Mouse (Mus musculus): ENCODE data around the gene Dchs1. TPM values are rescaled to one million over a fixed set of nuclear protein-coding genes. Genes with fewer than 3 reads are reported as not detected.

The Dchs1 gene
- 8.7 and 9.4 TPM in 2 replicates for polyA plus RNA-seq (2016; fragmentation: Nextera tagmentation; extraction: Ambion mirVana)

DNA sequence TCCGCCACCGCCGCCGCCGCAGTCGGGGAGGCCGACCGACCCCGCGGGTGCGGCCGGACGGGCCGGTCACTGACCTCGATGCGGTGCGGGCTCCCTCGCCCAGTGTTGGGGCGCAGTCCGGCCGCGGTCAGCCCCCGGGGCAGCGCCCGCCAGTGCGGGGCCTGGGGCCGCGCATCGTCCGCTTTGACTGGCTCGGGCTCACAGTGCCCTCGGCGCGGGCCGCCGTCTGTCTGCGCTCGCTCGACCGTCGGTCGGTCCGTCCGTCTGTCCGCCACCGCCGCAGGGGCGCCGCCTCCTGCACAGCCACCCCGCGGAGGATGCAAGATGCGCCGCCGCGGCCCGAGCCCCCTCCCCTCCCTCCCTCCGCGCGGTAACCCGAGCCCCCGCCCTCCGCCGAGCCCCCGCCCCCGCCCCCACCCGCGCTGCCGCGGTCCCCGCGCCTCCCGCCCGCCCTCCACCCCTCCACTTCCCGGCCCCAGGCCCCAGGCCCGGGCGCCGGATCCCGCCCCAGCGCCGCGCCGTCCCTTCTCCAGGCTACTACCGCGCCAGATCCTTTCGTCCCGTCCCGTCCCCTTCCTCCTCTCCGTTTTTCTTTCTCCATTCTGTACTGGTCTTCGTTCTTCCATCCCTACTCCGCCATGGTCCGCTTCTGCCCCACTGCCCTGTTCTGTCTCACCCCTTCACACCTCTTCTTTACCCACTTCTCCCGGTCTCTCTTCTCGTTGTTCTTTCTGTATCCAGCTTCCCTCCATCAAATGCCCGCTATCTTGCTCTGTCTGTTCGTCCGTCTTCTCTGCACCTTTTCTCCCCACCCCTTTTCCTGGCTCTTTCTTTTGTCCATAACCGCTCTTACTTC lies at the start of gene Dchs1:
Dchs1 (minus strand) TSS at position 370 of the 856 bp plus-strand sequence.
- under 1% methylated on average over 71 of the region's 97 CpGs for WGBS
- Histone ChIP-seq H3K4me3 (peak within 1 kb of the TSS; percentile 72), H3K9ac (peak within 1 kb of the TSS; percentile 82), H3K4me1 (replicated peaks) (peaks cover 34% of the 10 kb centered on the region), H3K36me3 (no peaks in the 10 kb centered on the region), H3K27me3 (replicated peaks) (peaks cover 15% of the 10 kb centered on the region; the same call in 1 of the 2 replicates), H3K9me3 (replicated peaks) (no peaks in the 10 kb centered on the region), H3K4me2 (peak within 1 kb of the TSS; percentile 77), H3K27ac (ENCODE audit: poor library complexity, severe bottlenecking) (peak within 1 kb of the TSS; percentile 58)
- peak; percentile 73 for ATAC-seq (ENCODE audit: insufficient number of reproducible peaks, low FRiP score)

DNA sequence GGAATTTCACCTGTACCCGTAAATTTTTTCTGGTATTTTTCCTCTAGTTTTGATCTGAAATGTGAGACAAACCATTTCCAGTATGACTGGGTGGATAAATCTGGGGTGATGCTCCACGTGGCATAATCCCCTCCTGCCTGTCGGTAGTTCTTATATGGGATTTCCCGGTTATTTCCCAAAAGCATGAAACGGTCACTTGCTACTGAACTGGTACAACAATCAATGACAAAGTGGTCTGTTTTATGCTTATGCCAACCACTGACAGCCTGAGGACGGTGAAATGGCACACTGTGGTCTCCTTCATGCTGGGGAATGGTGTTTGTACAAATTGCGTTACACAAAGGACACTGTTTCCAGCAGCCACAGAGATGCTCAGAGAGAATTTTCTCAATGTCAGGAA lies 36.8 kb upstream of the Dchs1 start:
- Histone ChIP-seq H3K4me2 (no peak overlapping the region), H3K9ac (no peak overlapping the region), H3K9me3 (replicated peaks) (no peaks in the 10 kb centered on the region), H3K27ac (ENCODE audit: poor library complexity, severe bottlenecking) (no peak overlapping the region), H3K4me3 (no peak overlapping the region), H3K36me3 (no peaks in the 10 kb centered on the region), H3K27me3 (replicated peaks) (no peaks in the 10 kb centered on the region), H3K4me1 (replicated peaks) (no peaks in the 10 kb centered on the region)
- WGBS = 72% methylated on average over 7 of the region's 7 CpGs
- ATAC-seq (ENCODE audit: insufficient number of reproducible peaks, low FRiP score) = no peak

DNA sequence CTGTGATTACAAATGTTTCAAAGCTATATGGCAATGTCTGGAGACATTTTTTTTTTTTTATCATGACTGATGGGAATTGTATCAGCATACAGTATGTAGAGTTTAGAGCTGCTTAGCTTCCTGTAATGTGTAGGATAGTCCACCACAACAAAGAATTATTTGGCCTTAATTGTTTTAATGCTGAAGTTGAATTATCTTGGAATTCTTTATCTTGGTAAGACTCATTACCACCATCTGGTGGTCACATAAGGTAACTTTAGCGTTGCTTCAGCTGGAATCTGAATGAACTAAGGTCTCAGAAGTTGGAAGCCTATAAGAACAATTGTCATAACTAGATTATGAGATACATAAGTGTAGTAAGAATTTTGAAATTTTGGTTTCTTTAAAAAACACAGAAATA lies 31.0 kb upstream of the Dchs1 start:
- ATAC-seq (ENCODE audit: insufficient number of reproducible peaks, low FRiP score) = no peak
- H3K9ac ChIP-seq = no peak overlapping the region
- no peaks in the 10 kb centered on the region for H3K27me3 ChIP-seq (replicated peaks)
- 0 out of 2 replicates have a peak, but pooled peaks cover 2% of the 10 kb centered on the region for H3K9me3 ChIP-seq (replicated peaks)
- no peaks in the 10 kb centered on the region for H3K36me3 ChIP-seq
- H3K27ac ChIP-seq (ENCODE audit: poor library complexity, severe bottlenecking) = no peak overlapping the region
- H3K4me1 ChIP-seq (replicated peaks) = no peaks in the 10 kb centered on the region
- no peak overlapping the region for H3K4me3 ChIP-seq
- no peak overlapping the region for H3K4me2 ChIP-seq
- WGBS = 0% methylated on average over 1 of the region's 1 CpGs

DNA sequence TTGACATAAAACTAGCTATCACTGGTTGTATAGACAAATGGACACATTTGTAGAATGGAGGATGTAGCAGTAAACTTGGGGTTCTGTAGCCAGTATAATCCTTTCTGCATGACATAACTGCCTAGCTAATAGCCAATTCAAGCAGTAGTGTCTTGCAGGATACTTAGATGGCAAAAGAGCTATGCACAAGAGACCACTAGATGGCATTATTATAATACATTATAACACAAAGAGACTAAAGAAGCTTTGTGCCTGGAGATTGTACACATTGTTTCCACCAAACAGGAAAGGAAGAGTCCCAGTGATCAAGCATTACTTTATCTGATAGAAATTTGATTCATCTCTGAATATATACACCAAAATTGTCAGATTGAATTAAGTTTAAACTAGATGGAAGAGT lies 29.3 kb upstream of the Dchs1 start:
- H3K27ac ChIP-seq (ENCODE audit: poor library complexity, severe bottlenecking) = no peak overlapping the region
- H3K4me2 ChIP-seq = no peak overlapping the region
- H3K27me3 ChIP-seq (replicated peaks) = no peaks in the 10 kb centered on the region
- H3K9ac ChIP-seq = no peak overlapping the region
- ATAC-seq (ENCODE audit: insufficient number of reproducible peaks, low FRiP score) = no peak
- H3K4me1 ChIP-seq (replicated peaks) = no peaks in the 10 kb centered on the region
- H3K4me3 ChIP-seq = no peak overlapping the region
- 0 out of 2 replicates have a peak, but pooled peaks cover 2% of the 10 kb centered on the region for H3K9me3 ChIP-seq (replicated peaks)
- no peaks in the 10 kb centered on the region for H3K36me3 ChIP-seq

DNA sequence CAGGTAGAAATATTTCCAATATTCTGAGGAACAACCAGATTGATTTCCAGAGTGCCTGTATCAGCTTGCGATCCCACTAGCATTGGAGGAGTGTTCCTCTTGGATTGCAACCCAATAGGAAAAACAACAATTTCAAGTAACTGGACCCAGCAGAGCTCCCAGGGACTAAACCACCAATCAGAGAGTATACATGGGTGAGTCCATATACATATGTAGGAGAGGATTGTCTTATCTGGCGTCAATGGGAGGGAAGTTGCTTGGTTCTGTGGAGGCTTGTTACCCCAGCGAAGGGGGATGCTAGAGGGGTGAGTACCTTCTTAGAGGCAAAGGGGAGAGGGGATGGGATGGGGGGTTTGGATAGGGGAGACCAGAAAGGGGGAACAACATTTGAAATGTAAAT lies 25.9 kb upstream of the Dchs1 start:
- ATAC-seq (ENCODE audit: insufficient number of reproducible peaks, low FRiP score) = no peak
- no peaks in the 10 kb centered on the region for H3K27me3 ChIP-seq (replicated peaks)
- H3K27ac ChIP-seq (ENCODE audit: poor library complexity, severe bottlenecking) = no peak overlapping the region
- H3K4me2 ChIP-seq = no peak overlapping the region
- H3K36me3 ChIP-seq = peaks cover 16% of the 10 kb centered on the region
- no peak overlapping the region for H3K9ac ChIP-seq
- 0 out of 2 replicates have a peak, but pooled peaks cover 2% of the 10 kb centered on the region for H3K9me3 ChIP-seq (replicated peaks)
- H3K4me3 ChIP-seq = no peak overlapping the region
- H3K4me1 ChIP-seq (replicated peaks) = peaks cover 20% of the 10 kb centered on the region
- WGBS = 74% methylated on average over 3 of the region's 3 CpGs

DNA sequence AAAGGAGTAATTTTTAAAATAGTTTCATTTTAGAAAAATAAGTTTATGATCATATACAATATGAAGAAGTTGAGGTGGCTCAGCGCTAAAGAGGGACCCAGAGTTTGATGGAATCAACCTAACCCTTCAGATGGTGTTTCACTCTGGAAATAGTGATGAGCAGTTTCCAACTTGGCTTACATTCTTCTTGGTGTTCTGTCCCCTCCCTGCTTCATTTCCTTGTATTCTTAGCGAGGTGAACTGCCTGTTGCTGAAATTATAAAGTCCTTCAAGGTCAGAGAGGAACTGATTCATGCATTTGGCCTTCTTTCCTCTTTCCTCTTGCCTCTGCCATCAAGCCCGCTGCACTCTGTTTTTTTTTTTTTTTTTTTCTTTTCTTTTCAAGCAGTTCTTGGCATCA lies 25.1 kb upstream of the Dchs1 start:
- Histone ChIP-seq H3K9ac (no peak overlapping the region), H3K4me2 (no peak overlapping the region), H3K9me3 (replicated peaks) (0 out of 2 replicates have a peak, but pooled peaks cover 2% of the 10 kb centered on the region), H3K4me3 (no peak overlapping the region), H3K36me3 (peaks cover 22% of the 10 kb centered on the region), H3K27me3 (replicated peaks) (no peaks in the 10 kb centered on the region), H3K4me1 (replicated peaks) (peaks cover 20% of the 10 kb centered on the region), H3K27ac (ENCODE audit: poor library complexity, severe bottlenecking) (no peak overlapping the region)
- ATAC-seq (ENCODE audit: insufficient number of reproducible peaks, low FRiP score) = no peak
- WGBS = 80% methylated on average over 3 of the region's 3 CpGs

DNA sequence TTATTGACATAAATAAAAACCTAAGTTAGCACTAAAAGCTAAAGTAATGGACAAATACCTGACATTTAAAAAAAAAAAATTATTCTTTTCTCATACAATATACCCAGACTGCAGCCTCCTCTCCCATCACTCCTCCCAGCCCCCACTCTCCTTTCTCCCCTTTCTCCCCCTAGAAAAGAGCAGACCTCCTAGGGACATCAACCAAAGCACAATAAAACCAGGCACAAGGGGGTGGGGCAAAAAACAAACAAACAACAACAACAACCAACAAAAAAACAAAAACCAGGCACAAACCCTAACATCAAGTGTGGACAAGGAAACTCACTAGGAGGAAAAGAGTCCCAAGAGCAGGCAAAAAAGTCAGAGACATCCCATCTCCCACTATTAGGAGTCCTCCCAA lies 24.1 kb upstream of the Dchs1 start:
- Histone ChIP-seq H3K4me2 (peak overlapping the region; percentile 46), H3K4me1 (replicated peaks) (peaks cover 20% of the 10 kb centered on the region), H3K27me3 (replicated peaks) (no peaks in the 10 kb centered on the region), H3K36me3 (peaks cover 26% of the 10 kb centered on the region), H3K9me3 (replicated peaks) (0 out of 2 replicates have a peak, but pooled peaks cover 2% of the 10 kb centered on the region), H3K27ac (ENCODE audit: poor library complexity, severe bottlenecking) (no peak overlapping the region), H3K9ac (no peak overlapping the region), H3K4me3 (no peak overlapping the region; the same call in 1 of the 2 replicates)
- no peak for ATAC-seq (ENCODE audit: insufficient number of reproducible peaks, low FRiP score)

DNA sequence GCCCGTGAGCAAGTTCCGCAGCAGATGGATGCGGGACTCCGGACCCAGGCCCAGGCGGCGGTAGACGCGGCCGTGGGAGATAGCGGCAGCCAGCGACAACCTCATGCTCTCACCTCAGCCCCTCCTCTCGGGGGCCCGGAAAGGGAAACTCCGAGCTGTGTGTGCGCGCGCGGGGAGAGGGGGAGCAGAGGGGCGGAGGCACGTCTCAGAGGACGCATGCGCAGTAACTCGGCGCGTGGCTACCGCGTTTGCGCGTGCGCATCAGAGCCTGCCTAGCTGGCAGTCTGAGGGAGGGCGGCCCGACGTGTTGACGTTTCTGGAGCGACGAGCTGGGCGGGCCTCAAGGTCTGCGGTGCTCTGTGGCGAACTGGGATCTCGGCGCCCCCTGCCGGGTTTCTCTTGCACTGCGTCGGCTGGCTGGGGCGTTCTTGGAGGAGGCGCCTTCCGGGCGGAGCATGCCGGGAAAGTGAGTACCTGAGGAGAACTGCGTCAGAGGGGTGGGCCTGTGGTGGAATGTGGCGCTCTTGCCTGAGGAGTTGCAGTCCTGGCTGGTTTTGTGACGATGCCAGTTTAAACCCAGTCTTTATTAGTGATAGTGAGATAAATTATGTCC lies 23.5 kb upstream of the Dchs1 start, which contains the start of gene Mrpl17:
Mrpl17 (minus strand) TSS at position 223 of the 613 bp plus-strand sequence.
- peaks cover 20% of the 10 kb centered on the region for H3K4me1 ChIP-seq (replicated peaks)
- H3K27ac ChIP-seq (ENCODE audit: poor library complexity, severe bottlenecking) = peak within 1 kb of the TSS; percentile 82
- H3K9ac ChIP-seq = peak within 1 kb of the TSS; percentile 87
- H3K4me3 ChIP-seq = peak within 1 kb of the TSS; percentile 84
- 0 out of 2 replicates have a peak, but pooled peaks cover 2% of the 10 kb centered on the region for H3K9me3 ChIP-seq (replicated peaks)
- no peaks in the 10 kb centered on the region for H3K27me3 ChIP-seq (replicated peaks)
- under 1% methylated on average over 49 of the region's 52 CpGs for WGBS
- peak; percentile 98 for ATAC-seq (ENCODE audit: insufficient number of reproducible peaks, low FRiP score)
- peak within 1 kb of the TSS; percentile 85 for H3K4me2 ChIP-seq
- peaks cover 26% of the 10 kb centered on the region for H3K36me3 ChIP-seq

DNA sequence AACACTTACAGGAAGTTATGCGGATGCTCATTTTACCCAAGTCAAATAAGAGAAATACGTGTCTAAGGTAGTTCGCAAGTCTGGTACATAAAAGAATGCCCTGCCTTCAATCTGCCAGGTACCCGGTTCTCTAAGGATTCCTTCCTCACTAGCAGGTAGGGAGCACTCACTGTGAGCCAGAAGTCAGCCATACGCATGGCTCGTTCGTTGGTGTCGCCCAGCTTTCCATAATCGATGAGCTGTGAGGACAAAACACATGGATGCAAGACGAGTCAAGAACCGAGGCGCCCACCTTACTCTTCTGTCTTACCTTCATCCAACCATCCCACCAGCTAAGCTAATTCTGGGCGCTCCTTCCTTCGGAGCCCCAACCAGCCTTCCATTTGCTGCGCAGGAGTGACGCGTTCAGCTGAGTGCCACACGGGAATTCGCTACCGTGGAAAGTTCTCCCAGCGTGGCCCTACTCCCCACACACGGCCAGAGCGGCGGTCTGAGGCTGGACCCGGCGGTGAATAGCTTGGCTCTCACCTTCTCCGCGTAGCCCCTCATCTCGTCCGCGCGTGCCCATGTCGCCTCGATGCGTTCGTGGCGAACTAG lies 22.9 kb upstream of the Dchs1 start:
- 4% methylated on average over 37 of the region's 37 CpGs for WGBS

DNA sequence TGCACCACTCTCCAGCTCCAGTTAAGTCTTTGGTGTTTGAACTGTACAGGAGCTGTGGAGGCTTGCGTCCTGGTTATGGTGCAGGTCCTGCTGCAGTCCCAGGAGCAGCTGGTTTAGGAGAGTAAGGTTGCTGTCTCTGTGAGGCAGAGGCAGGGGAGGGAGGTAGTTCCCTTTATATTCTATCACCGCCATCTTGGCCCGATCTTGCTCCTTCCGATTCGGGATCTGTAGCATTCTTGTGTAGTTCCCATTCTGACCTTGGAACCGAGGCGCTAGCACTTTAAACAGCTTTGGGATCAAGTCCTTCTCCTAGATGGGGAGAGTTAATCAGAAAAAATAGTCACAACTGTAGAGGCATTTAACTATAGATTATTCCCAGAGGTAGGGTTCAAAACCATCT lies 22.4 kb upstream of the Dchs1 start:
- no peak overlapping the region for H3K27ac ChIP-seq (ENCODE audit: poor library complexity, severe bottlenecking)
- peak overlapping the region; percentile 87 for H3K9ac ChIP-seq
- ATAC-seq (ENCODE audit: insufficient number of reproducible peaks, low FRiP score) = no peak

More for the DNA sequence above, 22.9 kb upstream of the Dchs1 start:
- Histone ChIP-seq H3K27ac (ENCODE audit: poor library complexity, severe bottlenecking) (peak overlapping the region; percentile 82), H3K36me3 (peaks cover 26% of the 10 kb centered on the region), H3K4me2 (peak overlapping the region; percentile 85), H3K9ac (peak overlapping the region; percentile 87), H3K4me3 (peak overlapping the region; percentile 84), H3K4me1 (replicated peaks) (peaks cover 20% of the 10 kb centered on the region), H3K9me3 (replicated peaks) (0 out of 2 replicates have a peak, but pooled peaks cover 2% of the 10 kb centered on the region), H3K27me3 (replicated peaks) (no peaks in the 10 kb centered on the region)
- ATAC-seq (ENCODE audit: insufficient number of reproducible peaks, low FRiP score) = peak; percentile 35

DNA sequence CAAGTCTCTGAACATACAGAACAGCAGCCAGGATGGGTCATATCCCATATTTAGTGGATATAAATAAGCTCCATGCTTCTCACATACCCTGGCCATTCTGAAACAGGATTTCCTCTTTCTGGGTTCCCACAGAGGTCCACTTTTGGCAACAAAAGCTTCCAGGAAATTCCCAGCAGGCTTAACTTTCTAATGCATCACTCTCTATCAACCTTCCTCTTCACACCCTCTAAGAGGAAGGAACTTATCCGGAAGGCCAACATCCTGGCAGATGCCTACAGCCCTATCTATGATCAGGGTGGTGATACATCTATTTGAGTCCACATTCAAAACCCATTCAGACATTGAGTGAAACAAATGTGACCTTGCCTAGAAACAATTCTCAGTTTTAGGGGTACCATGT lies 20.9 kb upstream of the Dchs1 start:
- Histone ChIP-seq H3K4me1 (replicated peaks) (peaks cover 20% of the 10 kb centered on the region), H3K36me3 (peaks cover 26% of the 10 kb centered on the region), H3K4me2 (no peak overlapping the region), H3K4me3 (no peak overlapping the region), H3K9me3 (replicated peaks) (no peaks in the 10 kb centered on the region), H3K9ac (no peak overlapping the region), H3K27me3 (replicated peaks) (no peaks in the 10 kb centered on the region), H3K27ac (ENCODE audit: poor library complexity, severe bottlenecking) (no peak overlapping the region)
- WGBS = 63% methylated on average over 1 of the region's 1 CpGs
- no peak for ATAC-seq (ENCODE audit: insufficient number of reproducible peaks, low FRiP score)

More for the DNA sequence above, 22.4 kb upstream of the Dchs1 start:
- H3K4me1 ChIP-seq (replicated peaks) = peaks cover 20% of the 10 kb centered on the region
- 84% methylated on average over 7 of the region's 7 CpGs for WGBS
- H3K4me2 ChIP-seq = peak overlapping the region; percentile 85
- H3K36me3 ChIP-seq = peaks cover 26% of the 10 kb centered on the region
- 0 out of 2 replicates have a peak, but pooled peaks cover 2% of the 10 kb centered on the region for H3K9me3 ChIP-seq (replicated peaks)
- H3K27me3 ChIP-seq (replicated peaks) = no peaks in the 10 kb centered on the region
- H3K4me3 ChIP-seq = peak overlapping the region; percentile 84

All from heart, embryonic 12.5 days (tissue).